Mouse (Mus musculus): ENCODE measurements at regions not wholly inside any gene's neighbourhood (a gene's known extent, or its start where the extent isn't known, plus 50 kb on each side); places are given as distances from the start of the nearest gene placed in this dataset.

DNA sequence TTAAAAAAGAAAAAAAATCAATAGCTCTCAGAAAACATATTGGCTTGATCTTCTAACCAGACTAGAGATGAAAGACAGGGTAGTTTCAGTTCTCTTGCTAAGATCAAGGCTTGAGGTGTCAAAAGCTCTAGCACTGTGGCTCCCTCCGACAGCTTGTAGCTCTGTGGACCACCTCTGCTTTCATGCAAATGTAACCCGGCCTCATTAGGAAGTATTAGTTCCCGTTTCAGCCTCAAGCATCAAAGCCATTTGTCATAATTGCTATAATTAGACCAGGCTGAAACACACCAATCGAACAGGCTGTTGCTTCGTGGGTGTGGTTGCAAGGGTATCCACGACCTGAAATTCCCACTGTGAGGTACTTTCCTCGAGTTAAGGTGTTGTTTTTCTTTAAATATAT lies 140.7 kb upstream of the Klf3 start:
- DNase-seq = no peak

DNA sequence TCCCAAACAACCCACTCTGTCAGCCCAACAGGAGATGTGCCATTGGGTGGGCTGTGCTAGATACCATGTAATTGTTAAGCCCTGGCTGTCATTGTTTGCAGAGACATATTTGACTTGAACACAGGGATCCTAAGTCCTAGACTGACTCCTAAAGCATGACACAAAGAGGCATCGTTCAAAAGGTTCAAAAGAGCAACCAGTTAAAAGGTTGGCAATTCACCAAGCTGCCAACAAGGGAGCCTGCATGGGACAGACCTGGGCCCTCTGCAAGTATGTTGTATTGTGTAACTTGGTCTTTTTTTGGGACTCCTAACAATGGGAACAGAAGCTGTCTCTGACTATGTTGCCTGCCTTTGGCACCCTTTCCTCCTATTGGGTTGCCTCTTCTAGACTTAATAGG lies 139.4 kb upstream of the Klf3 start:
- DNase-seq = no peak

DNA sequence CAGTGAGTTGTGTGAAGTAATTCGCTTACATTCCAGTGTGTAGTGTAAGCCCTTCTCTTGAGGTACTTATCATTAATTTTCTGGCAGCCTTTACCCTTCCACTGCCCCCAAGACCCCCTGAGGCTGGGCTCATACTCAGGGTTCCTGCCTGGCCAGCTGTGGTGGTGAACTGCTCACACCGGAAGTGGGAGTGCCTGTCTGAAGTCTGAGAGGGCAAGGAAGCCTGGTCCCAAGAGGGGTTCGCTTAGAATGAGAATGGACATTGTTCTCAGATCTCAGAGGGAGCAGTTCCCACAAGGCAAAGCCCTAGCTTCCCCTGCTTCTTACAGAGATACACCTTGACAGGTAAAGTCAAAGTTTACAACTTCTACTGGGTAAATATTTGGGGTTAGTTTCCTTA lies 138.1 kb upstream of the Klf3 start:
- DNase-seq = no peak

DNA sequence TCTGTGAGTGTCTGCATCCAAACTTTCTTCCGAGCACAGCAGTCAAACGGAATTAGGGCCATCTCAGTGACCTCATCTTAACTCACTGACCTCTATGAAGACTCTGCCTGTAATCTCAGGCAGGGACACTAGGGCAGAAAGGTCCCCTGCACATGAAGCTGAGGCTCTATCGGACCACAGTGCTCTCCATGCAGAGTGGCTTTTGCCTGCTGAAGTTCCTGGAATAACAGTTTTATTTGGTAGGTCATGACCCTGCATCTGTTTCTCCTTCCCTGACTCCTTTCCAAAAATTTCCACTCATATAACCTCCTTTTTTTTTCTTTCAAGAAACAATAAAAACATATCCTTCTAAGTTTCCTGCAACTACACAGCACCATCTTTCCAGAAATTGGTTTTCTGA lies 136.9 kb upstream of the Klf3 start:
- DNase-seq = no peak

DNA sequence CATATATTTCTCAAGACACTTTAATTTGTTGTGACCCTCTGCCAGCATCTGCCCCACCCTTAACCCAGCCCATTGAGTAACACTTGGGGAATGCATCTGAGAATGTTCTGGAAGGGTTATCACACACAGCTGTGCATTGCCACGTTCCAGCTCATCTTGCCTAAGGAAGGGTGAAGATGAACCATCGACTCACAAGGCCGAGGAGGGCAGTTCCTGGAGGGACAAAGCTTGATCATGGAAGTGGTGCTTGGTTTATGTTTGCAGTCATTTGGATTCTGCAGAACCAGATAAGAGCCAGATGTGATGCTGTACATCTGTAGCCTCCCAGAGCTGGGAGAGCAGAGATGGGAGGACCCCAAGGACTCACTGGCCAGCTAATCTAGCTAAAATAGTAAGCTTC lies 136.1 kb upstream of the Klf3 start:
- DNase-seq = no peak

DNA sequence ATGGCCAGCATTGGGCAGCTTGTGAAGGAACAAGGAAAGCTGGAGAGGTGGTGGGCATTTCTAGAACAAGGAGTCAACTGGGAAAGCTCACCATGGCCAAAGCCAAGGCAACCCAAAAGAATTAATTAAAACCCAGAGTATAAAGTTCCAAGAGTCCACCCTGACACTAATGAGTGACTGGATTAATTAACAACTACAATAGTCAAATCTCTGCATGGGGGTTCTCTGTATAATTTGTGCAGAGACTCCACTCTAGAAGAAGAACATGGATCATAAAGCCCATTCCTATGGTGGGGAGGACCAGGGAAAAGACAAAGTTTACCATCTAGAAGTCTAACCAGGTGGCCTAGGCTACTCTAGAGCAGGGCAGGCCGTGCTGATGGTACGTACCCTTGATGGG lies 129.3 kb upstream of the Klf3 start:
- DNase-seq = no peak

DNA sequence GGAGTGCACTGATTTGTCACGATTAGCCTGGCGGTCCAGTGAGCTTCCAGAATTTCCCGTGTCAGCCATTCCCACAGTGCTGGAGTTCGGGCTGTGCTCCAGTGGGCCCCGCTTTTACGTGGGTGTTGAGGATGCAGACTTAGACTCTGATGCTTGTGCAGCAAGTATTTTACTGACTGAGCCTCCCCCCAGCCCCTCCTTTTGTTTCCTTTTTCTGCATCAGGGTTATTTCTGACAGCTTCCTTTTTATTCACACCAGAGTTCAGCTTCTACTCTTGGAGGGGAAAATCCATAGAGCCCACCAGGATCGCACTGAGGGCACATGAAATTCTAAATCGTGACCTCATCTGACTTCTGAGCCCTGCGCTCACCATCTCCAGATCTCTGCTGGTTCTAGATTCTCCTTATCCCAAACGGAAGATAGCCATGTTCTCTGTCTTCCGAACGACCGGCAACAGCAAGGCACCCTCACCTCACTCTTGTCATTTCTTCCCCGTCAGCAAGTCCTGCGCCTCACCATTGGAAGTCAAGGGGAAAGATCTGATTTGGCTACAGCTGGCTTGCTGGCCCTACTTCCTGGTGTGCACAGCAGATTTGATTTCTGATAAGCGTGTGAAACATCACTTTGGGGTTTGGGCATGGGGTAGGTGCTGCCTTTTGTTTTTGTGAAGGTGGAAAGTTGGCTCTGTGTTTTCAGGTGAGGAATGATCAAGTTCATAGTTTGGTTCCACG lies 126.8 kb upstream of the Klf3 start:
- DNase-seq = no peak

DNA sequence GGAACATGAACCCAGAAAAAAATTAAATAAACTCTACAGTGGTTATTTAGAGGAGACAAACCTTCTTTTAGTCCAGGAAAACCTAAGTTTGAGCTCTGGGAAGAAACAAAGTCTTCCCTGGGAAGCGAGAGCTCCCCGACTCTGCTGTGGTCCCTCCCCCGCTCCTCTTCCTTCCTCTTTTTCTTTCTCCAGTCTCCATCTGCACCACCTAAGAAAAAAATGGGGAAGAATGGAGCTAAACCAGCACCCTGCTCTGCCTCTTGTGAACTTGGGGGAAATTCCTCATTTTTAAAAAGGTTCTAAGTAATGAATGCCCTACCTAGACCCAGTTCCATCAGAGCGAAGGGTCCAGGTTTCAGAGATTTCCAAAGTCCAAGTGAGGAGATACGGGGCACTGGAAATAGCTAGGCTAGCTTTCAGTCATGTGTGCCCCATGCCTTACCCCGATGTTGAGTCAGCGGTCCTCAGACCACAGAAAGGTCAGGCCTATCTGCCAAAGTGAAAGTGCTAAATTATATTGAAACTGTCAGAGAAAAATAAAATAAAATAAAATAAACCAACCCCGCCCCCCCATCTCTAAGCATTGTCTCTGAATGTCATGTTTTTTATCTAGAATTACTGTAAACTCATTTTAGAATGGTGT lies 126.1 kb upstream of the Klf3 start:
- DNase-seq = no peak

DNA sequence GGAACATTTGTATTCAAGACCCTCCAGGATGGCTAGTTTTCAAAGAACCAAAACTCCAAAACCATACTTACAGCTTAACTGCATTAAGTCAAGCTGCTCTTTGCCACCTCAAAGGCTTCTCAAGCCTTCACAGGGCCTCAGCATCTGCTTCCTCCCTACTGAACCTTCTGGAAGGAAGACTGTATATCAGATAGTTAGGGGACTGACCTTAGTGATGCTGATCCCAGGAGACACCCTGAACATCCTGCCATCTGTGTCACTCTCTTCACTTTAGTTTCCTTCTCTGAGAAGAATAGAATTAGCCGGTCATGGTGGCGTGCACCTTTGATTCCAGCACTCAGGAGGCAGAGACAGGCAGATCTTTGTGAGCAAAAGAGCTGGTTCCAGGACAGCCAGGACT lies 124.5 kb upstream of the Klf3 start:
- DNase-seq = no peak

DNA sequence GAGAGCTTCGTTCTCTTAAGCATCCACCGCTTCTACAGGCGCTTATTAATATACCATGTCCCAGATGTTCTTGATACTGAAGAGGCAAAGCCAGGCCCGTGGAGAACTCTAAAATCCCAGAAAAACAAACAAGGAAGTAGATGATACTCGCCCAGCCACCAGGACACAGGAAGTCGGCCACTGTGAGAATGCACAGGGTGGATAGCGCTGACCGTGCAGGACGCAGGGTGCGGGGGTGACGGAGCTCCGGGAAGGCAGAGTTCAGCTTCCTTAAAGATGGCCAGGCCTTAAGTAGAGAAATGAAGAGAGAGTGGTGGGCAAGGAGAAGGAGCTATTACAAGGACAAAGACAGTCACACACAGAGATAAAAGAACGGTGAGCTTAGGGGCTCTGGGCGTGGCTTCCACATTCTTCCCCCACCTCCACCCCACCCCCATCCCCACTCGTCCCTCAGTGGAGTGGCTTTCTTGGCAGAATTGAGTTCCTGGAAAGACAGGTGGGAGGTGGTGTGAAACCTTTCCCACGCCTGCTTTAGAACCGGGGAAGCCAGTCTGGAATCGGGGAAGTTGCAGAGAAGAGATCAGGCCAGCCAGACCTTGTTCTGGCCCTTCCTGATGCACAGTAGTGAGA lies 123.1 kb upstream of the Klf3 start:
- DNase-seq = no peak

DNA sequence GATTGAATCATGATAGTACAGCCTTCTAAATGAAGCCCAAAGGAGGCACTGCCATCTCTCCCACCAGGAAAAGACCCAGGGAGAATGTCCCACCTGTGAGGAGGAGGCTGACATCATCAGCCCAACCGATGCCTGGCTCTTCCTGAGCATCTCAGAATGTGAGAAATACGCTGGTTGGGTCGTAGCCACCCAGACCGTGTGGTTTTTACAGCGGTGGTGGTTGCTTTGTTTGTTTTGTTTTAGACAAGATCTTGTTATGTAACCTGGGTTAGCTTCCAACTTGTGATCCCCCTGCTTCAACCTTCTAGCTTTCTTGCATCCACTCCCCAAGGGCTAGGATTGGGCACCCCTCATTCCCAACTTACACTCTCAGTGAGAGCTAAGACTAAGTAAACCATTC lies 122.0 kb upstream of the Klf3 start:
- DNase-seq = no peak

DNA sequence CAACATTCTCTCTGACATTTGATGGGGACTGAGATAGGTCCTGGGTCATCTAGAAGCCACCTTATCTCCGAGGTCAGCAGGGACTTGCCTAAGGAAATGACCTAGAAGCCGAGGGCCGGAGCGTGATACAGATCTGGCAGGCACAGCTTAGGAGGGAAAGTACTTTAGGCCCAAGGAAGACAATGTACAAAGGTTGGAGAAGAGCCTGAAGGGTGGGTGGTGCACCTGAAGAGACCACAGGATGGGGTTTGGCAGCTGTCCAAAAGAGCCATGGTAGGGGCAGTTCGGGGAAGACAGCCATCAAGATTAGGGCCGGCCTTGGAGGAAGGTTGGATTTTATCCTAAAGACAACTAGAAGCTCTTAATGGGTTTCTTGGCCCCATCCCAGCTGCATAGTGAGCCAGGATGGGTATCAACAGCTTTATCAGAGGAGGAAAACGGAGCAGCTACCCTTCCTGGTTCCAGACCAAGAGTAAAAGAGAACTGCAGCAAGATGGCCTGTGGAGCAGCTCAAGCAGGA lies 120.8 kb upstream of the Klf3 start:
- DNase-seq = no peak

DNA sequence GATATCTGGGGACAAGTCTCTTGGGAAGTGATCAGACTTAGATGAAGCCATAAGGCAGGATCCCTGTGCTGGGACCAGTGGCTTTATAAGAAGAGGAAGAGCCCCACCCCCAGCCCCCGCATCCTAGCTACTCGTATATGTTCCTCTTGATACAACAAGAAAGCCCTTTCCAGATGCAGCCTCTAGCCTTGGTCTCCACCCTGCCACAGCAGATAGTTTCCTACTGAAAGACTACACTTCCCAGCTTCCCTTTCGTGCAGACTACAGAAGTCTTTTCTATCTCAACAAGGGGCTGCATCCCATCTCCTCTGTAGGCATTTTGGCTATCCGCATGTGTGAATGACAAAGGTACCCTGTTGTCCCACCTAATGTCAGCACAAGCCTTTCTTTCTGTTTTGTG lies 119.8 kb upstream of the Klf3 start:
- no peak for DNase-seq

DNA sequence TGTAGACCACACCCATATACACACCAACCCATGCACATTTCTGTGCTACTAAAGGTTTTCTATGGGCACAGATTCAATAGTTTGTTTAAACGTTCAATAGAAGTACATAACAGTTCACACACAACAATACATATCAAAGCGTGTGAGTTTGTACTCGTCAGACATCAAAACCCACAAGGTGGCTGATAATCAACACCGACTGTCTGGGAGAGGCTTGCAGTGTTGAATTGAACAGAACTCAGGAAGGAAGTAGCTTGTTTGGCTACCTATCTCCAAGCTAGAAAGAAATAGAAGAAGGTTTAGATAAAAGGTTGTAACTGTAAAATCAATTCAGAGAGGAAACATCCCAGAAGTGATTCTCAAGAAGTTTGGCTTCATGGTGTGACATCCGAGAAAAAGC lies 118.9 kb upstream of the Klf3 start:
- no peak for DNase-seq

DNA sequence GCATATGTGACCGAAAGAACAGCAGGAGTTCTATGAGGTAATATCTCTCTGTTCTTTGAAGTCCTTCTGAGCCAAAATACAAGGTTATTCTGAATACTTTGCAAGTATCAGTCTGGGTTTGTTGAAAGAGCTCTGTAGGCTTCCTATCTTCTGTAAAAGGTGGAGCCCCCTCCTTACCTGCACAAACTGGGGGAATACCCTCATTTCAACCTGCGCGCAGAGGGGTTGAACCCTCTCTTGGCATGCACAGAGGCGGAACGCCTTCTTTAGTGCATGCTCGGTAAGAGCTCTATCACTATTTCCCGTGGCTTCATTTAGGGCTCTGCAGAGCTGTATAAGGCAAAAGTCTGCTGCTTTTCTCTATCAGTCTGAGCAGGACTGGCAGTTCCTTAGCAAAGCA lies 113.0 kb upstream of the Klf3 start:
- no peak for DNase-seq

DNA sequence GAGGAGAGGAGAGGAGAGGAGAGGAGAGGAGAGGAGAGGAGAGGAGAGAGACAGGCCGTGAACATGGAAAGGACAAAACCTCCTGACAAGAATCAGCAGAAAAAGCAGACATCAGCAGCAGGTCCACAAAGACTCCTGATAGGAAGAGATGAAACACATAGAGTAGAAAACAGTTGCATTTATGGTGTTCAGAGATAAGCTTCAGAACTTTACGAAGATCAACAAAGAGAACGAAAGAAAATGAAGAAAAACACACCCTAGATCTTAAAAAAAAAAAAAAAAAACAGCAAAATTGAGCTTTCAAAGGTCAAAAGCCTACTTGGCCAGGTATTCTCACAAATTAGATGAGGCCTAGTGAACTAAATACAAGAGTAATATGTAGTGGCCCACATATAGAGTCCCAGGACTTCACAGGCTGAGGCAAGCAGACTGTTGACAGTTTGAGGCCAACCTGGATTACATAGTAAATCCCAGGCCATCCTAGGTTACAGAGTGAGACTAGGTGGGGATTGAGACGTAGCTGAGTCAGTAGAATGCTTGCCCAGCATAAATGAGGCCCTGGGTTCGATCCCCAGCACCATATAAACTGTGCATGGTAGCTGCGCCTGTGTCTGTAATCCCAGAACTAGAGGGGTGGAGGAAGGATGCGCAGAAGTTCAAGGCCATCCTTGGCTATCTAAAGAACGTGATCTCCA lies 111.6 kb upstream of the Klf3 start:
- DNase-seq = no peak

DNA sequence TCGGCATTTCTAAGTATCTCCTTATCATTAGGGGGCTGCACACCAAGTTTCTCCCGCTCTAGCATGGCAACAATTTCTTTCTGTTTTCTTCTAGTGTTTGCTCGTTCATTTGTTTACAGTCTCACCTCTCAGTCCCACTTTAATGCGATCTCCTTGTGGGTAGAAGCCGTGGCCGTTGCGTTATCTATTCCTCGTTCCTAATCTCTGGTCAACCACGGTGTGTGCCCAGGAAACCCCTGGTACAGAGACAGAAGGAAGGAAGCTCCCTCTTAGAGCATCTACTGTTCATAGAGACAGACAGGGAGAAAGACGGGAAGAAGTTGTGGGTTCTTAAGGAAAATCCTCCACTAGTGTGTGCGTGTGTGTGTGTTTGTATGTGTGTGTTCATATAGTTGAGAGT lies 110.9 kb upstream of the Klf3 start:
- no peak for DNase-seq

DNA sequence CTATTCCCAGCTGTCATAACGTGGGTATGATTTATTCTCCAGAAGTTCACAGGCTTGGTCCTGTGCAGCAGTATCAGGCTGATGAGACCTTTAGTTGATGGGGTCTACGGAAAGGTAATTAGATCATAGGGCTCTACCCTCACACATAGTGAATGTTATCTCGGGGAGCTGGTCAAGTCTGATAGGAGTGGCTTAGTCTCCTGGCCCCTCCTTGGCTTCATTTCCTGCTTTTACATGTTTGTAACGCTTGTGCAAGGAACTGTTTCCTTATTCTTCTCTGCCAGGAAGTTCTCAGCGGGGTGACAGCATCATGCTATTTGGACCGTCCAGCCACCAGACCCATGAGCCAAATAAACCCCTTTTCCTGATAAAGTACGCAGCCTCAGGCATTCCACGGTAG lies 109.6 kb upstream of the Klf3 start:
- no peak for DNase-seq

DNA sequence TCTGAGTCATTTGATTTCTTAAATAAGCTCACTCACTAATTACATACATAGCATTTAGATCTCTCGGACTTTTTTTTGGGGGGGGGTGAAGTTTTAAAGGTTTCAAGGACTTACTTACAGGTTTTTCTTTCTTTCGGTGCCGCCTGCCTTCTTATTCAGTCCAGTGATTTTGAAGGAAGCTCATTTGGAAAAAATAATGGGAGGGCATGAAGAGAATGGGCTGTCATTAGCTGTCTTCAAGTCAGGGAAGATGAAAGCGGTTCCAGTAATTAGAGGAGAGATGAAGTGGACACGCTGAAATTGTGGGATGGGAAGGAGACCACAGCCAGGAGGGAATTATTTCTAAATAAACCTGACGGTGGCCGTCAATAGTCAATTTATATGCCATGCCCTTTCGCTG lies 108.6 kb upstream of the Klf3 start:
- DNase-seq = no peak

DNA sequence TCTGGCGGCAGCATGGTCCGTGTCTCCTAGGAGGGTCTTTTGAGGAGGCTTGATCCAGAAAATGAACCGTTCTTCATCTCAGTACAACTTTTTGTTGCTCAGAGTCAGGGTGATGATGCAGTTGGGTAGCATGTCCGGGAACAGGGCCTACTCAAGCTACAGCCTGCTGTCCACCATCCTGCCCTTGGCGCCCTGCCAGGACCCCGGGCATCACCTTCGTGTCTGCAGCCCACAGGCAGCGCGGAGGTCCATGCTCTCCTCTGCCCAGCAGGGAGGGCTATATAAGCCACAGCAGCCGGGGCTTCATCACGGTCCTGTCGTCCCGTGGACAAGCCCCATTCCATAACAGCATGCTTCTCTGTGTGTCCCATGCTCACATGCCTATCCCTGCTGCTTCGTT lies 107.1 kb upstream of the Klf3 start:
- DNase-seq = no peak

DNA sequence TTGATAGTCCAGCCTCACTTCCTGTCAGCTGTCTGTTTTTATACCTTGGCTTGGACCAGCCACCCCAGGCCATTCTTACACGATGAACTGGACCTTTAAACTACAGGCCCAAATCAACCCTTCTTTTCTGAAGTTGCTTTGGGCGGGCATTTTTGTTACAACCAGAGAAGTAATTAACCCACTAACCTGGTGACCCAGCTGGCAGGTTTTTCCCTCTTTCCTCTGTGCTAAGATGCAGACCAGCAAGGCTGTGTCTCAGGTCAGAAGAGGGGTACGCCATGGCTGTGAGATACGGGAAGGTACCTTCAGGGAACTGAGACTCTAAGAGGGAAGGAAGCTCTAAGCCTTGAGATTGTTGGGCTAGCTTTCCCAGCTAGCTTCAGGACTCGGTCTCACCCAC lies 105.7 kb upstream of the Klf3 start:
- no peak for DNase-seq

DNA sequence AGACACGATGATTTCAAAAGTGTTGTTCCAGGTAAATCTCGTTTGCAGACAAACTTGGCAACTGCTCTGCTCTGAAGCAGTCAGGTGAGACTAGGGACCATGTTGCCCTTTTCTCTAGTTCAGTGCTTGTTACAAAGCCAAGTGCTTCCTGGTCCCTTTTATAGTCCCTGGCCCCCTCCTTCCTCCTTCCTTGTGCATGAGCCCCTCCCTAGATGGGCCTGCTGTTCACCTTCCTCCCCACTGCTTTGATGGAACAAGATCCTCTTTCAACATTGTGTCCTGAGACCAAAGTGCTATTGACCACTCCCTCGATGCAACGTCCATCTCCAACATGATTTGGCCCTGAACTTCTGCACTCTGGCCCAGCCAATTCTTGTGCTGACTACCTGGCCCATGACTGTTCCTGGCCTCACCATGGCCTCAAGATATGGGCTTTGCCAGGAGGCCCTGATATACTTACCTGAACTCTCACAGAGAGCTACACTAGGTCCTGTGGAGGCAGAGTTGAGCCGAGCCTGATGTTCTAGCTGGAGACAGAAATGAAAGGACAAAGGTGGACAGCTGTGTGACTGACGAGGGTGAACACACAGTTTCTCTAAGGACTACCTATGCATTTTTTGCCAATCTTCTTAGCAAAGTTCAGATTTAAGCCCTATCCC lies 104.6 kb upstream of the Klf3 start:
- no peak for DNase-seq

DNA sequence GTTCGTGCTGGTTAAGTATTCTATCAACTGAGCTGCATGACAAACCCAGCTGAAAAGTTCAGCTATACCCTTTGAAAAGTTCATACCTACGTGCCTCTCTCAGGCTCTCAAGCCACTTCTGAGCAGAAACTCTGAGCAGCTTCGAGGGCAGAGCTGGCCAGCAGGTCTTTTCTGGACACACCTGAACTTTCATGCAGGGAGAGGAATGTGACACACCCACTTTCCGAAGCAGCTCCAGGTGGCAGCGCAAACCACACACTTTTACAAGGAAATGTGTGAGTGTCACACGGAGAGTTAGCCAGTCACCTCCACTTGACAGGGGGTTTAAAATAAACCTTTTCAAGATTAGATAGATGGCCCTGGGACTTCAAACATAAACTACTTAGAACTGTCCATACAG lies 103.2 kb upstream of the Klf3 start:
- DNase-seq = no peak

All from layer of hippocampus, postnatal 36 days (tissue).